Mouse (Mus musculus): ENCODE data around the gene Cnot10.

Cnot10 gene

GRCm38 (mm10) chr9:114543882-114544753 is 95.9 kb downstream of the Cnot10 start:
- DNase-seq, result peak; percentile 61 to 72

- DNase-seq, result no peak
Measured at GRCm38 (mm10) chr9:114541279-114541741, 98.7 kb downstream of the Cnot10 start.

GRCm38 (mm10) chr9:114538996-114539563 is 100.9 kb downstream of the Cnot10 start:
- DNase-seq, result peak; percentile 43 to 54

- DNase-seq, result no peak
Measured at GRCm38 (mm10) chr9:114536628-114537027, 103.4 kb downstream of the Cnot10 start.

Measured in cerebellum, postnatal 14 days (tissue).